Mouse (Mus musculus) lung, postnatal 10 days (tissue): ENCODE results near the gene Prtg.
A peak's percentile ranks its signal among the peaks of the same experiment; 100 is the strongest.

ENCODE experiments used
- DNase-seq: peaks from one replicate; pipeline ENCODE4 v3.0.0; 2021

Prtg gene

GRCm38 (mm10) chr9:72923068-72923467 lies 116.4 kb downstream of the Prtg start:
- peak; percentile 16 for DNase-seq

- DNase-seq = peak; percentile 70
Observed at GRCm38 (mm10) chr9:72925021-72925934, 118.6 kb downstream of the Prtg start, which contains the start of gene Pygo1. Pygo1 (plus strand) TSS chr9:72925645.

- DNase-seq = no peak
Observed at GRCm38 (mm10) chr9:72925935-72926258, 119.2 kb downstream of the Prtg start.

GRCm38 (mm10) chr9:72931166-72931790 lies 124.6 kb downstream of the Prtg start:
- no peak for DNase-seq

GRCm38 (mm10) chr9:72935309-72935708 lies 128.6 kb downstream of the Prtg start:
- no peak for DNase-seq

- peak; percentile 49 for DNase-seq
Observed at GRCm38 (mm10) chr9:72936301-72936700, 129.6 kb downstream of the Prtg start.

GRCm38 (mm10) chr9:72943424-72943823 lies 136.8 kb downstream of the Prtg start:
- no peak for DNase-seq

- no peak for DNase-seq
Observed at GRCm38 (mm10) chr9:72944286-72944685, 137.6 kb downstream of the Prtg start.

- no peak for DNase-seq
Observed at GRCm38 (mm10) chr9:72947010-72947409, 140.3 kb downstream of the Prtg start.

GRCm38 (mm10) chr9:72949572-72949971 lies 142.9 kb downstream of the Prtg start:
- DNase-seq = no peak

GRCm38 (mm10) chr9:72954746-72955145 lies 148.1 kb downstream of the Prtg start:
- DNase-seq = peak; percentile 42

- DNase-seq = peak; percentile 63
Observed at GRCm38 (mm10) chr9:72955546-72955945, 148.9 kb downstream of the Prtg start.

GRCm38 (mm10) chr9:72958521-72959450 lies 152.1 kb downstream of the Prtg start, which contains the start of the genes Dyx1c1 and Gm44503:
Dyx1c1 (plus strand) TSS chr9:72958785.
Gm44503 (plus strand) TSS chr9:72958852.
- DNase-seq = peak; percentile 92

GRCm38 (mm10) chr9:72961346-72961745 lies 154.7 kb downstream of the Prtg start:
- no peak for DNase-seq

- no peak for DNase-seq
Observed at GRCm38 (mm10) chr9:72961959-72962358, 155.3 kb downstream of the Prtg start.
